Mouse (Mus musculus) left cerebral cortex, adult 9 months (tissue): ENCODE results near the gene Unkl.

ENCODE experiments used
- DNase-seq, 2 experiments: peaks; one replicate each; pipeline ENCODE4 v3.0.0; 2022; ENCODE audit warnings: low spot score in 2 of 2

Gene Unkl

DNA sequence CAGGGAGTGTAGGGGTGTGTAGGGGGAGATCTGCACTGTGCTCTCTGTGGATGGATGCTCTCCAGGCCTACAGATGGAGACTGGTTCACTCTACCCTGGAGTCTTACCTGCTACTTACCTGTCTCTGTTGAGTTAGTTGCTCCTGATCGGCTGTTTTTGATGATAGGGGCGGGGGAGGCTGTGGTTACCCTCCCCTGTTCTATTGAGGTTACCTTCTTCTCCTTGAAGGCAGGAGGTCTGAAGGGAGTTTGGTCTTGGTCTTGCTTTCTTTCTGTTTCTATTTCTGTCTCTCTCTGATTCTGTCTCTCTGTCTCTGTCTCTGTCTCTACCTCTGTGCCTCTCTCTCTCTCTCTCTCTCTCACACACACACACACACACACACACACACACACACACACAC, 66.9 kb downstream of the Unkl start:
- no peak for DNase-seq

DNA sequence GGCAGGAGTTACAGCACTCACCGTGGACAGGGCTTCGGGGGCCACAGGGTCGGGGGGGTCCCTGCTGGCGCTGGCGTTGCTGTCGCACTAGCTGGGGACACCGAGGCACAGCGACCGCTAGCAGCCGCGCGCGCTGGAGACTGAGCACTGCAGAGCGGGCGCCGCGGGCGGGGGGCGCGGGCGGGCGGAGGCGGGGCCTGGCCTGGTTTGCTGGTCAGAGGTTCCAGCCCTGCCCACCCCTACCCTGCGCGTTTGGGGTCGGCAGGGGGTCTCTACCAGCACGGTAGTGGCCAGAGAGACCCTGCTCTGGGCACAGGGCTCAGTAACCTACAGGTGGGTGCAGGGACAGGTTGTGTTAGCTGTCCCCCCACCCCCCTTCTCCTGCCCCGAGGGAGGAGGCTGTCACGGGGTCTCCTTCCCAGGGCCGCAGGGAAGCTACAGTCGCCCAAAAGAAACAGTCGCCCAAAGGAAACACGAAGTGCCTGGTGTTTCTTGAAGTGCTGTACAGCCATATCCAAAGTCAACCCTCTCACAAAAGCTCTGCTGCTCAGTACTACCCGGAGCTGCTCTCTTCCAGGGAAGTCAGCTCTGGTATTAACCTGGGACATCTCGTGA, 68.0 kb downstream of the Unkl start, which contains the start of gene Baiap3:
Gene Baiap3 (minus strand): TSS at position 225 of the 615 bp plus-strand sequence.
- DNase-seq = no peak

DNA sequence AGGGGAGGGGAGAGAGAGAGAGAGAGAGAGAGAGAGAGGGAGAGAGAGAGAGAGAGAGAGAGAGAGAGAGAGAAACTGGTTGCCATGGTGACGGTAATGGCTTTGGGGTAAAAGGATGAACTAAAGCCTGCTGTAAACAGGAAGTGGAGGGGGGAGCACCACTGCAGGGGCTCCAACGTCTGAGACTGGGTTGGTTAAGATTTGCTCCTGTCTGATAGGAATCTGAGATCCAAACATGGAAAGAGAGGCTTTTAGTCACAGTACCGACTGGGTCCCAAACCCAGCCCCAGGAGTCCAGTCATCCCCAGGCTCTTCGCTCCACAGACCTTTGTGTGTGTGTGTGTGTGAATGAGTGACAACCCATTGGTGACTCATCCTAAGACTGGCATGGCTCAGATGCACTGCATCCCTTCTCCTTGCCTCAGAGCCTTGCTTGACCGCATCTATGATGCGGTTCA, 69.6 kb downstream of the Unkl start:
- DNase-seq = no peak

DNA sequence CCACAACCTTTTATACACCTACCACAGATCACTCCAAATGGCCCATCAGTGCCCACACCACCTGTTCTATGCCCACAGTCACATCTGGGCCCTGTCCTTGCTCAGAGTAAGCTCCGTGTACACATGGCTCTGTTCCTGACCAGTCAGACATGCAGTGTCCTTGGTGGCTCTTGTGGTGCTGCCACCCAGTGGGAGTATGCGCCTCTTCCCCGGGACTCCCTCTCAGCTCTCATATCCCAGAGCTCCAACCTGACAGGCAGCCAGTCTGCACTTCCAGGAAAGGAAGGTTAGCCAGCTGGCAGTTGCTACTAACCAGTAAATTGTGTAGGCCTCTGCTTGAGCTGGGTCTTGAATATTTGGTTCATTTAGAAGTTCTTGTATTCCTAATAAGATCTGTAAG, 76.3 kb downstream of the Unkl start:
- DNase-seq = peak in 1 of 2 experiments; percentile 34

DNA sequence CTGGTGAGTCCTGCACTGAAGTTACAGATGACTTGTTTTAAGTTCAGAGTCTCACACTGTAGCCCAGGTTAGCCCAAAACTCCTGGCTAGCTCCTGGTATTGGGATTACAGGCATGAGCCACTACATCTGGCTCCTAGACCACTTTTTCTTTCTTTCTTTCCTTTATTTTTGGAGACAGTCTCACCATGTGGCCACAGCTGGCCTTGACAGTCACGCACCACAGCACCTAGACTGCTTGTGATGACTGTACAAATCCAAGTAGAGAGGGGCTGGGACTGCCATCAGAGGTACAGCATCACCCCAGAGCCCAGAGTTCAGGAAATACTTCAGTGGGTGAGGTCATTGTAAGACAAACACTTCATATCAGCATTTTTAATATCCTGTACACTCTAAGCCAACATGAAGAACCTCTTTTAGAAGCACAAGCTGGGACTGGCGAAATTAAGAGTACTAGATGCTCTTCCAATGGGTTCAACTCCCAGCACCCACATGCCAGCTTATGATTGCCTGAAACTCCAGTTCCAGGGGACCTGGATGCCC, 82.7 kb downstream of the Unkl start:
- no peak for DNase-seq

DNA sequence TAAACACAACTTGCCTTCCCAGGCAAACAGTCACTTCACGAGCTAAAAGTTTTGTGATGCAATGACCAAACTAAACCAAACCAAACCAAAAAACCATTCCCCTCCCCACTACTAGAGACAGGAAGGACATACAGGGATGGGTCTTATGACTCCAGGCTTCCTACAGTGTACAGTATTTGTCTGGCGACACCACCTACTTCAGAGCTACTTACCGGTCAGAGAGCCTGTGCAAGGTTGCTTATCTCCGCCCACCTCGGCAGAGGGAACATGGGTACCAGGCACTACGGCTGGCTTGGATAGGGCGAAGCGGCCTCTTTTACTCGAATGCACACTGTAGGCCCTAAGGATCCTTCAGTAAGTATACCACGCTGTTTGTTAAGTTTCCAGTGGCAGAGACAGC, 84.1 kb downstream of the Unkl start:
- DNase-seq = no peak

DNA sequence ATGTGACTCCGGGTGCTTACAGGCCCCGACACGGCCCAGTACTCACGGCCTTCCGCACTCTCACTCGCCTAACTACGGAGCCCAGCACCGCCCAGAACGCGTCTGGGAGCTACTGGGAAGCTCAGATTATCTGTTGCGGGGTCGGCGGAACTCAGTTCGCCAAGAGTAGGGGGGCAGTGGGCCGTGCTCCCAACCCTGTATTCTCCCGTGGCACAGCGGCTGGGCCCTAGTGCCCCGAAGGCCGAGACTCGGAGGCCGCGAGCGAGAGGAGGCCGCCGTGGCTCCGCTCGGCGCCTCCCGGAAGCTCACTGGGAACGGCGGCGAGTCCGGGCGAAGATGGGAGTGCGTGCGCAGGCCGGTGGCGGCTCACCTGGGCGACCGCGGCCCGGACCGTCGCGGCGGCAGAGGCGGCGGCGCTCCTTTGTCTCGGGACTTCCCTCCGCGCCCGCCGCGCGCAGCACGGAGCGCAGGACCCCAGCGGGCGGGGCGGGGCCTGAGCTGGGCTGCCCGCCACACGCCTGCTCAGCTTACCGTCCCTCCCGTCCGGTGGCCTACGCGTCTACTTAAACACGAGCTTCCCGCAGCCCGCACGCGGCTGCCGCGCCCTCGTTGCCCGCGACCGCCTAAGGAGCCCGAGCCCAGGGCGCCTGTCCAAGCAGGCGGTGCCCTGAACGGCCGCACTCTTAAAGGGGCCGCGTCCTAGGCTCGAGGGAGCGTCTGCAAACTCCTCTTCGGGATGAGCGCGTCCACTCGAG, 84.9 kb downstream of the Unkl start:
- peak; percentile 33 to 79 for DNase-seq

DNA sequence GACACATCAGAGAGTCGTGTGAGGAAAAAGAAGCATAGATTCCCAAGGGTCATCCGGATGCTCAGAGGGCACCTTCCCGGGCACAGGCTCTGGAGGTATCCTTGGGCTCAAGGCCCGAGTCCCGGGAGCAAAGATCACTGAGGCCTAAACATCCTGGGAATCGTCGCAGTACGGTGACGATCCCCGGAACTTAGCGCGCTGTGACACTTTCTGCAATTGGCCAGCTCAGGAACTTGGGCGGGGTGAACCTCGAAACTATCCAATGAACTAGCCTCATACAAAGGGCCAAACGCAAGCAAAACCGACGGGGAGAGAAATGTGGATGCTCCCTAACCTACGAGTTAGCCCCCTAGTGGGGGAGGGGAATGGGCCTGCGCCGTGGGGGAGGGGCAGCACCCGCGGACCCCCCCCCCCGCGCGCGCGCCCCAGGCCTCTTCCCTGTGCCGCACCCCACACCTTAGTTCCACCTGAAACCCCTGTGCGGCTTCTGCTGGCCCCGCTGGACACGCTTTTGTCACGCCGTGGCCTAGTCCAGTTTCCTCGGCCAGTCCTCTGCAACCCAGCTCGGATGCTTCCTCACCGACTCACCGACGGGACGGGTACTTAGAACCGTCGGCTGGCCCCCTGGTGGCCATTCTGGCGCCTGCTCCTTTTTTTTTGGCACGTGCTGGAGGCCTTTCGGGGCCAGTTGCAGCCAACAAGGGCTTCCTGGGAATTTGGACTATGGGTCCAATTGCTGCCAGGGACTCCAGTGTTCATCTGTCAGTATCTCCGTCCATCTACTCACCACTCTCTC, 85.7 kb downstream of the Unkl start:
- DNase-seq = peak; percentile 86 to 99

DNA sequence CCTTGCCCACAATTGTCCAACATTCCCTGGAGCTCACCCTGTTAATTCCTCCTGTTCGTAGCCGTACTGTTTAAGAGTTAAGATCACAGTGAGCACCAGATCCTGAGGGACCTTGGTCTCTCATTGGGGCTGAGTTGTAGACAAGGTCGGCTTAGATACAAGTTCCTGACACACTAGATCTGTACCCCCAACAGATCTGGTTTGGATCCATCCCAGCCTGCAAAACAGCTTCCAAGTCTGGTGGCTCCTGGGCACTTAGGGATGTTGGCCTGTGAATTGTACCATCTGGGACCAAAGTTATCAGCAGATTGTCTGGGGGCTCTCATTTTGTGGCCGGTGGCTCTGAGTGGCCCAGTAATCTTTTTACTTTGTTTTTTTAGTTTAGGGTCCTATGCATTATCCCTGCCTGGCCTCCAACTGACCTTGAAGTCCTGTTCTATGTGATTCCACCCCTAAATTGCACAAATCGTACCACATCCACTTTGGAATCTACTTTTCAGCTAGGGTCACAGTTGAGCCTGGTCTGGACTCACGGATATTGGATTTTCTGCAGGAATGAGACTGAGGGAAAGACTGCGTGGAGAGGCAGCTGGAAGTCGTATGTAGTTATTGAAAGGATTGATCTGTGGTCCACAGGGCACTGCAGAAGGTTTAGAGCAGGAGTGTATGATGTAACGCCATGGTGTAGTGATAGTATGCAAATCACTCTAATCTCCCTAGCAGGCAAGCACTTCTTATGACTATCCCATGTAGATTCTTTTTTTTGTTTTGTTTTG, 86.6 kb downstream of the Unkl start, which contains the start of gene Ube2i:
Gene Ube2i (minus strand): TSS at position 52 of the 776 bp plus-strand sequence.
- no peak for DNase-seq

DNA sequence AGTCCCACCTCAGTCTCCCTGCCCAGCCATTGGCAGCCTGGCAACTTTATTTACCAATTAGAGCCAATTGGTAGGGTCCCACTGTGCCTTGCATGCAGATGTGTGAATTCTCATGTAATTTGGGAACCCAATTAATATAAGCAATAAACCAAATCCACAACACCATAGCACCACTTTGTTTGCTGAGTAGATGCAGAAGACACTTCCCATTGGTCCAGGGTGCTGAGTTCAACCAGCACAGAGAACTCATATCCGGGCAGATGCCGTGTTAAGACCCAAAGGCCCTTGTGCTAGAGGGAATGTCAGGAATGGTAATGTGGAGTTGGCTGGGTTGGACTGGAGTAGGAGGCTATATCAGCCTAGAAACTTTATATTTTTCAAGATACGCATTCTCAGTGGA, 87.6 kb downstream of the Unkl start:
- DNase-seq = no peak

DNA sequence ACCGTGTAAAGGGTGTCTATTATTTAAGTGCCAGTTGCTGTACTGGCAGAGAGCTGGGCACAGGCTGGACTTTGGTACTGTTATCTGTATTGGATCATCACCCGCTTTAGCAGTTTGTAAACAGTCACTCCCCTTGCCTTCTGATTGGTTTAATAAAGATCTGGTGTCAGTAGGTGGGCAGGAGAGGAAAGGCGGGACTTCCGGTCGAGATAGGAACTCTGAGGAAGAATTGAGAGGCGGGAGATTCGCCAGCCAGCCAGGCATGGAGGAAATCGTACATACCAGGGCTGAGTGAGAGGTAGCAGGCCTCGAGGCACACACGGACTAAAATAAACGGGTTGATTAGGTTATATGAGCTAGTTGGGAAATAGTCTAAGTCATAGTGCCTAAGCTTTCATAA, 93.9 kb downstream of the Unkl start:
- DNase-seq = peak in 1 of 2 experiments; percentile 26
